Mouse (Mus musculus) ES-E14 (cell line): ENCODE results near the gene Zfp457. TPM values are rescaled to one million over a fixed set of nuclear protein-coding genes. Genes with fewer than 3 reads are reported as not detected.
"Not testable (repeated sequence)": the region's sequence is repeated elsewhere in the genome, so short reads cannot be mapped to it uniquely, and the experiment has no call there.

Source experiments
- DNase-seq: peaks from one replicate; pipeline ENCODE4 v3.0.0-alpha.2; 2013; ENCODE audit warnings: low read depth, low spot score
- H3K27ac ChIP-seq: 2 replicates; pipeline ENCODE4 v1.5.1; 2012; ENCODE audit warnings: low read depth, mild to moderate bottlenecking, low read length, moderate library complexity, mixed read lengths; ENCODE audit not compliant: poor library complexity, insufficient read depth, severe bottlenecking
- H3K36me3 ChIP-seq: 2 replicates; pipeline ENCODE4 v1.6.1; 2012; ENCODE audit warnings: mild to moderate bottlenecking, low read length, moderate library complexity, mixed read lengths; ENCODE audit not compliant: control insufficient read depth, poor library complexity, insufficient read depth, severe bottlenecking
- H3K4me1 ChIP-seq, 2 experiments: fragments of 150-350 bp in 1 of 2; sonication (generic) in 1 of 2; 2 replicates each; pipeline ENCODE4 v1.6.1; 2012; ENCODE audit warnings: low read length in 2 of 2, mild to moderate bottlenecking in 1 of 2, mixed read lengths in 1 of 2; ENCODE audit not compliant: control insufficient read depth in 2 of 2, insufficient read depth in 2 of 2, poor library complexity in 1 of 2
- H3K4me3 ChIP-seq, 2 experiments: fragments of 150-350 bp in 1 of 2; sonication (generic) in 1 of 2; 2 replicates each; pipeline ENCODE4 v1.5.1; 2012; ENCODE audit warnings: low read length in 2 of 2, low read depth in 1 of 2, mild to moderate bottlenecking in 1 of 2, mixed read lengths in 1 of 2; ENCODE audit not compliant: insufficient read depth in 1 of 2, poor library complexity in 1 of 2, severe bottlenecking in 1 of 2
- H3K9ac ChIP-seq: 2 replicates; pipeline ENCODE4 v1.6.1; 2012; ENCODE audit warnings: low read depth, mild to moderate bottlenecking, low read length, mixed read lengths; ENCODE audit not compliant: poor library complexity, insufficient read depth, severe bottlenecking
- H3K9me3 ChIP-seq: fragments of 150-350 bp; sonication (generic); 2 replicates; pipeline ENCODE4 v1.6.1; 2012; ENCODE audit warnings: low read depth, mild to moderate bottlenecking, low read length; ENCODE audit not compliant: control insufficient read depth, insufficient read depth
- CHD2 ChIP-seq: IDR thresholded peaks from 2 replicates; pipeline ENCODE4 v1.6.1; 2014; ENCODE audit warnings: mild to moderate bottlenecking, low read depth, low read length, inconsistent platforms
- HCFC1 ChIP-seq: IDR thresholded peaks from 2 replicates; pipeline ENCODE4 v1.6.1; 2012; ENCODE audit warnings: low read length, inconsistent platforms, borderline replicate concordance; ENCODE audit not compliant: insufficient read depth
- MAFK ChIP-seq: IDR thresholded peaks from 2 replicates; pipeline ENCODE4 v1.6.1; 2014; ENCODE audit warnings: mild to moderate bottlenecking, low read depth, low read length, inconsistent platforms; ENCODE audit not compliant: insufficient read depth
- ZC3H11A ChIP-seq: IDR thresholded peaks from 2 replicates; pipeline ENCODE4 v1.6.1; 2012; ENCODE audit warnings: low read depth, mild to moderate bottlenecking, inconsistent platforms, low read length, borderline replicate concordance
- ZNF384 ChIP-seq: IDR thresholded peaks from 2 replicates; pipeline ENCODE4 v1.6.1; 2012; ENCODE audit warnings: low read depth, low read length, inconsistent platforms
- in situ Hi-C, 2 experiments: fragments of 600-800 bp; cut with MboI; formaldehyde crosslinking; loops; one replicate each; pipeline ENCODE4 v1.15.1; 2025; ENCODE audit warnings: low sequenced_read_pairs in 2 of 2, inconsistent platforms in 1 of 2; ENCODE audit not compliant: unreplicated experiment in 2 of 2
- total RNA-seq: library from RNA; depleted of rRNA; stranded (reverse); fragments of 300-350 nt; gene quantifications from 2 replicates; pipeline ENCODE4 v1.2.3, GENCODE M21; 2012

Zfp457 gene
- total RNA-seq, 1 experiment: 1.2 TPM

- peak within 1 kb of the TSS; percentile 58 to 75 for H3K4me3 ChIP-seq
- peak; percentile 63 for DNase-seq
- H3K9me3 ChIP-seq: no peaks in the 10 kb centered on the region
- in situ Hi-C loops: no loop called here
- H3K27ac ChIP-seq: no peak within 1 kb of the TSS
- no peak for TF ChIP-seq CHD2
- TF ChIP-seq HCFC1: peak; percentile 89
- peak; percentile 53; the same call in 1 of the 2 replicates for TF ChIP-seq ZC3H11A
- TF ChIP-seq MAFK: no peak
- no peak for TF ChIP-seq ZNF384
- H3K4me1 ChIP-seq: no peaks in the 10 kb centered on the region
- no peaks in the 10 kb centered on the region for H3K36me3 ChIP-seq
- peak within 1 kb of the TSS; percentile 59; the same call in 1 of the 2 replicates for H3K9ac ChIP-seq
Measured at GRCm38 (mm10) chr13:67332019-67332724, 25.9 kb upstream of the Zfp457 start, which contains the start of gene Zfp595. Zfp595 (minus strand) TSS chr13:67332570.

DNA sequence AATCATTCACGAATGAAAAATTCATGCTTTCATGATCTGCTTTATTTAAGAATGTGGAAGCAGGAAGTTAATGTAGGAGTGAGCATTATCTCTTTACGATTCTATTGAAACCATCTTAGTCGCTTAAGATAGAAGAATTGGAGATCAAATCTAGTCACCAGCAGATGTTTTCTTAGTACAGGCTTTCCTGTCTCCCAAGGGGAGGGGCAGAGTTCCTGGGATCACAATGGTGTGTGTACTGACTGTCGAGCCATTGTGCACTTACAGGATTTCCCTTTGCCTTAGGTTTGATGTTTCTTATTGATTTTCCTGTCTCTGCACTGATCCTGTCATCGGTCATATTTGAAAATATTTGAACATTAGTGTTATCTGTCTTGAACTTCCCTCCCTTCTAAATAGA lies 433 bp upstream of the Zfp457 start:
- H3K4me1 ChIP-seq: peaks cover 0 to 2% of the 10 kb centered on the region in 2 experiments; a peak in 1 of 4 replicates
- DNase-seq: no peak
- in situ Hi-C loops: no loop called here
- H3K9me3 ChIP-seq: no peaks in the 10 kb centered on the region
- H3K27ac ChIP-seq: no peak overlapping the region
- TF ChIP-seq CHD2 (no peak), MAFK (no peak), HCFC1 (no peak), ZC3H11A (no peak), ZNF384 (no peak)
- peak overlapping the region; percentile 42 to 94 for H3K4me3 ChIP-seq
- no peak overlapping the region; the same call in 1 of the 2 replicates for H3K9ac ChIP-seq
- no peaks in the 10 kb centered on the region for H3K36me3 ChIP-seq

- no peak within 1 kb of the TSS for H3K27ac ChIP-seq
- H3K4me3 ChIP-seq: peak within 1 kb of the TSS in 1 of 2 experiments; percentile 46; a peak in 2 of 4 replicates
- in situ Hi-C loops: no loop called here
- H3K36me3 ChIP-seq: no peaks in the 10 kb centered on the region
- DNase-seq: peak; percentile 53
- no peaks in the 10 kb centered on the region for H3K9me3 ChIP-seq
- TF ChIP-seq HCFC1 (peak; percentile 84), MAFK (no peak)
- H3K9ac ChIP-seq: no peak within 1 kb of the TSS
- H3K4me1 ChIP-seq: no peaks in the 10 kb centered on the region; a peak in 1 of 4 replicates
Measured at GRCm38 (mm10) chr13:67278314-67278713, 28.0 kb downstream of the Zfp457 start, which contains the start of gene Zfp458. Zfp458 (minus strand) TSS chr13:67278466.

GRCm38 (mm10) chr13:67269383-67270065 lies 36.8 kb downstream of the Zfp457 start:
- H3K36me3 ChIP-seq: not testable (repeated sequence)
- H3K4me3 ChIP-seq: peak overlapping the region in 1 of 2 experiments; percentile 95; a peak in 2 of 4 replicates

More at GRCm38 (mm10) chr13:67269383-67270065, 36.8 kb downstream of the Zfp457 start:
- not testable (repeated sequence) for DNase-seq, H3K9ac ChIP-seq, H3K27ac ChIP-seq, H3K4me1 ChIP-seq, H3K9me3 ChIP-seq
- in situ Hi-C loops: loop anchor here in 1 of 2 experiments (5.0 kb wide), 1 partner anchor 458 kb away; the partner anchor contains the start of gene Zfp65
